Mouse (Mus musculus) common myeloid progenitor, adult 5-6 weeks (primary cell): ENCODE measurements around the gene Epm2a. TPM values are rescaled to one million over a fixed set of nuclear protein-coding genes. Genes with fewer than 3 reads are reported as not detected.
"Not testable (repeated sequence)": the region's sequence is repeated elsewhere in the genome, so short reads cannot be mapped to it uniquely, and the experiment has no call there.

Experiments
- ATAC-seq: replicated peaks from 2 replicates; pipeline ENCODE4 v1.8.0; 2016; ENCODE audit warnings: low read depth, mild to moderate bottlenecking, moderate TSS enrichment, inconsistent platforms; ENCODE audit not compliant: poor library complexity, severe bottlenecking
- total RNA-seq: library from RNA; stranded (forward); fragments of 200-1000, 187-1606 nt; gene quantifications from 2 replicates; pipeline ENCODE4 v1.2.3, GENCODE M21; 2017

Gene Epm2a
- total RNA-seq, result 6.2 TPM in 2 replicates

DNA sequence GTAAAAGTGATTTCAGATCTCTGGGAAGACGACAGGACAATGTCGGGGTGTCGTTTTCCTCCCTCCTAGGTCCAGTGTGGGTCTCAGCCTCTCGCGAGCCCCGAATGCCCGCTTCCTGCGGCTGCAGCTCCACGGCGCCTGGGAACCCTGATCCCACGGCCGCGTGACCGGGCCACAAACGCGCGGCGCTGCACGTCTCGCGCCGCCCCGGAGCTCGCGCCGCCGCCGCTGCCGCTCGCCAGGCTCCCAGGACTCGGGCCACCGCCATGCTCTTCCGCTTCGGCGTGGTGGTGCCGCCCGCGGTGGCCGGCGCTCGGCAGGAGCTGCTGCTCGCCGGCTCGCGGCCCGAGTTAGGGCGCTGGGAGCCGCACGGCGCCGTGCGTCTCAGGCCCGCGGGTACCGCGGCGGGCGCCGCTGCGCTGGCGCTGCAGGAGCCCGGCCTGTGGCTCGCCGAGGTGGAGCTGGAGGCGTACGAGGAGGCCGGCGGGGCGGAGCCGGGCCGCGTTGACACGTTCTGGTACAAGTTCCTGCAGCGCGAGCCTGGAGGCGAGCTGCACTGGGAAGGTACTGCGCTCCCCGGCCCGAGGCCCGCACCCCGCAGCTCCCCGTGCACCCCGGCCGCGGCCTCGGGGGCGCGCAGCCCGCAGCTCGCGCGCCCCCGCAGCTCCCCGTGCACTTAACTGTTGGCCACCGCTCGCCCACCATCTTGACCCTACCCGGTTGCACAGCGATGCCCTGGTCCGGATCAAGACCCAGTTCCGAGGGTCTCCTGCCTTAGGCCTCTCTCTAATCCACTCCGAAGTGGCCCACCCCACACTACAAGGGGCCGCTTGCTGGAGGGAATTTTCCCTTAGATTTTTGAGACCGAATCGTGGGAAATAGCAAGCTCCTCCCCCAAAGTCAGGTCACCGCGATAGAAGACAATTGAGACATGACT lies at the start of gene Epm2a:
Gene Epm2a, plus strand, starts transcription at position 200 of the 937 bp plus-strand sequence.
- peak; percentile 95 for ATAC-seq

DNA sequence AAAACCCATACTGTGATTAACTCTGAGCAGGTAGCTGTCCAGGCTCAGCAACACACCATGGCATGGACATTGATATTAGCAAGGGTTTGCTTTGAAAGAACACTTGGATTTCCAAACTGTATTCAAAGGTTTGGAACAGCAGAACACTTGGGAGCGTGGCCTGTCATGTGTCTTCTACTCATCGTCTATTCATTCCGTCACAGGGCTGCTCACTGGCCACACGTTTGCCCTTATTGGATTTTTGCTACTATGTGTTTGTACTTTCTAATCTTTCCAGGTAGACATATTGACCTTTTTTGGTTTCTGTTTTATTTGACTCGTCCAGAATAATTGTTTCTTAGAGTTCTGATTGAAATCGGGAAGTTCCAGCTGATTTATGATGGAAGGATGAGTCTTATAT lies 44.8 kb upstream of the Epm2a start:
- ATAC-seq, result no peak

DNA sequence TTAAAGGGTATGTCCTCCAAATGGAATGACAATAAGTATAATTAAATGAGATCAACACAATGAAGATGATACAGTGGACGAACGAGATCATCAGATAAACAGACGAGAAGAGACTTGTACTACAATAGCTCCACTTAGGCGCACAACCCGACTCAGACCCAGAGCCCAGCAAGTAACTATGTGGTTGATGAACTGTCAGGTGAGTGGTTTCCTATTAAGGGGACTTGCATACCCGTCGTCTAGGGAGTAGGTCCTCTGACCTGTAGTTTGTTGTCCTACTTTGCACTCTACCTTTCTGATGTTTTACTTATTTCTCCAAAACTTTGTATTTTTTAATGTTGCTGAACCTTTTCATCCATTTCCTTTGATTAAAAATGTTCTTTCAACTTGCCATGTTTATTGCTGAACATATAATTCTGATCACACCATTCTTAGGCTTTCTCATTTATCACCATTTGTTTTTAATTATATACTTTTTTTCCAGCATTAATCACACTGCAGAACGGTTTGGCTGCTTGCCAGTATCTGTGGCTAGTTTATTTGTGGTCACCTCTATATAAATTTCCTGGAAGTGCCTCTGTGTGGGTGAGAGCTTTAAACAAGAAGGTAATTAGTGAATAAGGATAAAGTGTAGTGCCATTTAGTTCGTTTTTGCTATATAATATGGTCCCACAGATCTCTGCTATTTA lies 37.7 kb upstream of the Epm2a start:
- ATAC-seq, result no peak

DNA sequence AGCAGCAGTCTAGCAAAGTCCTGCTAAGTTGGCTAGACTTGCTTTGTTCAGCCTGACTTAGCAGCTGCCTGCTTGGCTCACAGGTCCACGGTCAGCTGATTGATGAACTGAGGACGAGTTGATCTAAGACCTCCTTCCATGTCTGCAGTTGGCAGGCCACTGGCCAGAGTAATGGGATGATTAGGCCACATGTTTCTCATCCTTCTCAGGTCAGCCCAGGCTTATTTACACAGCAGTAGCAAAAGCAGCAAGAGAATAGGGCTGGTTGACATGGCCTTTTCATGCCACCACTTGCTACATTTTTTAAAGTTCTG lies 37.2 kb upstream of the Epm2a start:
- no peak for ATAC-seq

DNA sequence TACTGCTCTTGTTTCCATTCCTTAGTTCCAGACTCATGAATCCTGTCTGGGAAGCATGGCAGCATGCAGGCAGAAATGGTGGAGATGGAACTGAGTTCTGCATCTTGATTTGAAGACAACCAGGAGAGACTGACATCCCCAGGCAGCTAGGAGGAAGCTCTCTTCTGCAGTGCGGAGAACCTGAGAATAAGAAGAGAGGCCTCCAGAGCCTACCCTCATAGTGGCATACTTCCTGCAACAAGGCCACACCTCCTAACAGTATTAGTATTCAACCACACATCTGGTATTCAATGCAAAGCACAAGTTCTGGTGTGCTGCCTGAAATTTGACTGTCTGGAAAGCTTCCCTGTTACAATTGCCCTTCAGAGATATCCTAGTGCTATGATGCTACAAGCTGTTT lies 33.3 kb upstream of the Epm2a start:
- ATAC-seq, result no peak

DNA sequence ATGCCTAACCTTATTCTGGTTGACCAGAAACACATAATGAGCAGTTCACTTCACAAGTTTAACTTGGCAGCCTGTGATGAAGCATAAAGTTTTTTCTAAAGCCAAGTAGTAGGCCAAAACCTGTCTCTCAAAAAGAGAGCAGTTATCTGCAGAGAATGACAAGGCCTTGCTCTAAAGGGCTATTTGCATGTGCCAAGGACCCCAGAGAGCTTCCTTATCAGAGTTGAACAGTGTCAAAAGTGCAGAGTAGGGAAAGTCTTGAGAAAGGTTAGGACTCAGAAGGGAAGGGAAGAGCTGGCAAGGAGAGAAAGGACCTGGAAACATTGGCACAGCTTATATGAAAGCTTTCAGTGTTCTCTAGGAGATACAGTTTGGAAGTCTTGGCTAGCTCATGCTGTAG lies 32.7 kb upstream of the Epm2a start:
- ATAC-seq, result no peak

DNA sequence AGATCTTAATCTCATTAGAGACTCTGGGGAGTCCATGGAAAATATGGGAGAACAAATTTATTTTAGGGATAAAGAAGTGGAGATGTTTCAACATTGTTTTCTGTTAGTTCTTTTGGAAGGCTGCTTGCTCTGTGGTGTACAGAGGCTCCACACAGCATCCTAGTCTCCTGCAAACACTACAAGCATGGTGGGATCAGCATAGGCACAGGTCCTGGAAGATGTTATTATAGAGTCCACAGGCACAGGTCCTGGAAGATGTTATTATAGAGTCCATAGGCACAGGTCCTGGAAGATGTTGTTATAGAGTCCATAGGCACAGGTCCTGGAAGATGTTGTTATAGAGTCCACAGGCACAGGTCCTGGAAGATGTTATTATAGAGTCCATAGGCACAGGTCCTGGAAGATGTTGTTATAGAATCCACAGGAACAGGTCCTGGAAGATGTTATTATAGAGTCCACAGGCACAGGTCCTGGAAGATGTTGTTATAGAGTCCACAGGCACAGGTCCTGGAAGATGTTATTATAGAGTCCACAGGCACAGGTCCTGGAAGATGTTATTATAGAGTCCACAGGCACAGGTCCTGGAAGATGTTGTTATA lies 25.2 kb upstream of the Epm2a start:
- ATAC-seq, result not testable (repeated sequence)

DNA sequence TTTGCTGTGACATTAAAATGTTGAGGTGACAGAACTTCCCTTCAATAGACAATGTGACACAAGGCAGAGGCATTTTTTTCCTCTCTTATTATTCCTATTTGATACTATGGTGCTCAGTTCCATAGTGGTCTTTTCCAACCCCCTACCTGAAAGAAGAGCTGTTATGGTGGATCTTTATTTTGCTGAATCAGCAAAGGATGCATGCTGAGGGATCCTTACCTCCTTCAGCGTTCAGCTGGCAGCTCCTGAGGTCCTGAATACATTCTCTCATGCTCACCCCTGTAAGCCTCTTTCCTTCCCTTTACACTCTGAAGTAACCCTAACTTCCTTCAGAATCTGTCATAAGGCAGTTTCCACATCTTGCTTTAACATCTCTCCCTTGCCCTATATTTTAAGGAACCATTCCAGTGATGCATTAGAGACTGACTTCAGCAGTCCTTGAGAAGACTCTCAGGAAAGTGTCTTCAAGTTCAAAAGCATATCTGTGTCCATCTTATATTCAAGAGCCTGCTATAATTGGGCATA lies 23.7 kb upstream of the Epm2a start:
- ATAC-seq, result no peak

DNA sequence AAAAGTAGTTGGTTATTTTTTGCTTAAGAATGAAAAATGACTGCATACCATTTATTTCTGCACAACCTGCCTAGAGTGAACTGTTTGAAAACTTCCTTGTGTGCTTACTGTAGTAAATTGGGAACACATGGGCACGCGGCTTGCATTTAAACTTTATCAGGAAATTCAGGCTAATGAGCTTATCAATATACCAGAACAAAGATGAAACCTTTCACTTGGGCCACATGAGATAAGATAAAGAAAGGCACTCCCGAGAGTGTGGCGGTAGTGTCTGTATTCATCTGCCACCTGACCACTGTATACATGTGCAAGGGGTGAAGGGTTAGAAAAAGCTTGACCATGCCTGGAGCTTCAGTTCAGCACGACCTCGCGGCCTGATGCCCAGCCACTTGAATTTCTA lies 20.9 kb upstream of the Epm2a start:
- no peak for ATAC-seq

DNA sequence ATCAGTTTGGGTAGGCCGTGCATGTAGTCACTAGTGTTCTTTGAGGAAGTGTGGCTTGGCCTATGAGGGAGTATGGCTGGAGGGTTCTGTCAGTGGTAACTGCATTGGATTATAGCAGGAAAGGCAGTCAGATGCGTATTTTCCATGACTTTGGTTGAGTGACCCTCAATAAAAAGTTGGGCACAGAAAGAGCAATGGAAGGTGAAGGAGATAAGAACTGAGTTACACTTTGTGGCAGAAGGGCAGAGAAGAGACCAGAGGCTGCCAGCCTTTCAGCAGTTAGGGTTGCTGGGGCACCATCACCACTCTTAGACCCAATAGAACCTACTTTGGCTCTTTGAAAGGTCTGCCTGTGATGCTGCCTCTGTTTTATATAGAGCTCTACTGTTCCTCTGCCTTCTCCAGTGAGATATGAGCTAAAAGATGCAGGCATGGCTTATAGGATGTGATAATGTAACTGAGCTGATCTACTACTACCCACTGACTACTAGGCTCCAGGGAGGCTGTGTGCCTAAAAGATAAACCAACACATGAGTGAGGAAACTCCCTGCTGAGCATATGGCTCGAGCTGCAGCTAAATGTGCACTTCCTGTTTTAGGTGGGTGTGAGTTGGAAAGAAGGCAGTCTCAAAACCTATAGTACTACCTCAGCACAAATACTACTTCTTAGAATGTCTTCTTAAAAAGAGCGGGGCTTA lies 19.9 kb upstream of the Epm2a start:
- peak; percentile 97 for ATAC-seq

DNA sequence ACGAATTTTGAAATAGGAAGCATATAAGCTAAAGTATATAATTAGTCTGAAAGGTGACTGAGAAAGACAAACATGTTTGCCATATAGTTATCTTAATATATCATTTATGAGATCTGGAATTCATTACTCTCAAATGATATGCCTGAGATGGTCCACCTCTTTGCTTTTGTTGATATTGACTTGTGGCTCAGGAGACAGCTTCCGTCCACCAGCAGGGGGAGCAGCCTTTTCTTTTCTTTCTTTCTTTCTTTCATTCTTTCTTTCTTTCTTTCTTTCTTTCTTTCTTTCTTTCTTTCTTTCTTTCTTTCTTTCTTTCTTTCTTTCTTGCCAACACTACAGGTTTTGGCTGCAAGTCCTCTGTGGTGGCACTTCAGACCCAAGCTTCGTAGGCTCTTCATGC lies 16.7 kb upstream of the Epm2a start:
- no peak for ATAC-seq

DNA sequence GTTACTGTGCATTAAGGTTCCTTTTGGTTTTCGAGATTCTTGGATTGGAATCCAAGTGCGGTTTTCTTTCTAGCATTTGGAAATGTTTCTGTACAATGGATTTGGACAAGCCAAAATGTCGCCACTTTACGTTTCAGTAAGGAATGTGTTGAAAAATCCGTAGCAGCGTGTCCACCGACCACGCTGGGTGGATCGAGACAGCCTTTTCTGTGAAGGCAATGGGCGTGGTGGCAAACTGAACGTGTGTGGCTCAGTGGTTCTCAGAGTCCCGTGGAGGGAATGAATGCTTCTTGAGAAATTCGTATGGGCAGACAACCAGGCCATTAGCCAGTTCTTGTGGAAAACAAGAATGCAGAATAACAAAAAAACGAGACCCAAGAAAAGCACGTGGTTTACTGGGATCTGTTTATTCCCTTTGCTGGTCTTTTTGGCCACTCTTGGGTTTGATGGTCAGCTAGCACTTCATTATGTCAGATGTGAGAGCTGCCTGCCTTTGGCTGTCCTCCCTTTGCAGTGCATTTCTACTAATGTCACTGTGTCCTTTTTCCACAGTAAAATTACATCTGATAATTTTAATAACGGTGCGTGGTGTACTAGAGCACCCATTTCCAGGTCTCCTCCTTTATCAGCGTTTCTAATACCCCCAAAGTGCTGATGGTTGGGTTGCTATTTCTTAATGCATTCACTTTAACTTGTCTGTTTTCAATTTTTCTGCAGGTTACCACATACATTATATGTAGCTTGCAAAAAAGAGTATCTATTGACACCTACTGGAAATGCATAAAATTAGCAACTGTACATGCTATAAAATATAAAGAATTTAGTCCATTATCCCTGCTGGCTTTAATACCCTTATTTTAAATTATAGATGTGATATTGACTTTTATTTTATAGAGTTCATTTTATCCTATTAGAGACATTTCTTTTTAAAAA lies 1.6 kb downstream of the Epm2a start:
- ATAC-seq, result no peak

DNA sequence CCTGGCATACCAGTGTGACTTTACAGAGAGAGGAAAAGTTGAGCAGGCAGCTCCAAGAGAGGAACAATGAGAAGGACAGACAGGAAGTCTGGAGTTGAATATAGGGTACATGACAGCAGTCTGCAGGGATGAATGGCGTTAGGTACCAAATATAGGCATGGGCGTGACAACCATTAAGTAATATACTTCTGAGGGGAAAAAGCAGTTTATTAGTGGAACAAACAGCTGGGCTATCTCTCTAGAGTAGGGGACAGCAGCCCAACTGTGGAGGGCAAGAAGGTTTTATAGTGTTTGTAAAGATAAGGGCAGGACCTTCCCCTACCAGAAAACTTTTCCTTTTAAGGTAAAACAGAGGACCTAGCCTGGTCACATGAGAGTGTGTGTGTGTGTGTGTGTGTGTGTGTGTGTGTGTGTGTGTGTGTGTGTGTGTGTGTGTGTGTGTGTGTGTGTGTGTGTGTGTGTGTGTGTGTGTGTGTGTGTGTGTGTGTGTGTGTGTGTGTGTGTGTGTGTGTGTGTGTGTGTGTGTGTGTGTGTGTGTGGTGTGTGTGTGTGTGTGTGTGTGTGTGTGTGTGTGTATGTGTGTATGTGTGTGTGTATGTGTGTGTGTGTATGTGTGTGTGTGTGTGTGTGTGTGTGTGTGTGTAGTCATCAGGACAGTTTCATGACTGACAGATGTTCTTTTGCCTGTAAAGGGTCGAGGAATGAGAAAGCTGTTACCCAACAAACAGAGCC lies 7.2 kb downstream of the Epm2a start:
- ATAC-seq, result peak; percentile 82

DNA sequence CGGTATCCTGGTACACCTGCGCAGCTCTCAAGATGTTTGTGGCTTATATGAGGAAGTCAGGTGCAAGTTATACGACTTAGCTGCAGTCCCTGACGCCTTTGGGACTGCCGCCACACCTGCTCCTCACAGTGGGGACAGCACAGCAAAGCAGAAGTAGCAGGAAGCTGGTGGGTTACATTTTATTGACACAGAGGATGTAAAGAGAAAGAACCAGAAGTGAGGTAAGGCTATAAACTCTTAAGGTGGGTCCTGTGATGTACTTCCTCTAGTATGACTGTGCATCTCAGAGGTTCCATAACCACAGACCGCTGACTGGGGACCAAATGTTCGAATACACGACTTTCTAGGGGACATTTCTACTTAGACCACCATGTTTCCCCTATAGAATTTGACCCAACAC lies 11.4 kb downstream of the Epm2a start:
- 0 out of 2 replicates have a peak, but pooled peaks have one; percentile 42 for ATAC-seq

DNA sequence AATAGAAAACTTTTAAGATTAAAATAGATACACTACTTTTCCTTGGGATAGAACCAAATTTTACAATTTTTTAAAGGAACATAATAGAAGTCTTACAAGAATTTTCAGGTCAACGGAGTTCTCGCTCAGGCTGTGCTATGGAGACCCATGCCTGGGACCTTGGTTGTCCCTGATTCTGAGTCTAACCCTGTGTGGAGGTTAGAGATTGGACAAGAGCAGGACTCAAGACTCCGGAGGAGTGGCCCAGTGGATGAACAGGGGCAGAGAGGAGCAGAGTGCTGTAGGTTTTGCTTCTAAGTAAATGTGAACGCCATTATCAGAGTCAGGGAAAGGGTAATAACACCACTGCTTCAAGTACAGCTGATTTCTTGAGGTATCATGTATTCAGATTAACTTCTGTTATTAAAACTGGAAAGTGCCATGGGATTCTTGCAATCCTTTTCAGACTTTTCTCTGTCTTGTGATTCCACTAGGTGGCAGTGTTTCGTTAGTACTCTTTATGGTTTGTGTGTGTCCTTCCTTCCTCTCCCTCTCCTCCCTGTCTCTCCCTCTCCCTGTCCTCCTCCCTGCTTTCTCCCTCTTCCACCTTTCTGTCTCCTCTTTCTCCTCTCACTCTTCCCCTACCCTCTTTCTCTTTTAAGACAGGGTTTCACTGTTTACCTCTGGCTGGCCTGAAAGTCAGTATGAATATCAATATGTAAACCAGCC lies 18.9 kb downstream of the Epm2a start:
- peak; percentile 85 for ATAC-seq

DNA sequence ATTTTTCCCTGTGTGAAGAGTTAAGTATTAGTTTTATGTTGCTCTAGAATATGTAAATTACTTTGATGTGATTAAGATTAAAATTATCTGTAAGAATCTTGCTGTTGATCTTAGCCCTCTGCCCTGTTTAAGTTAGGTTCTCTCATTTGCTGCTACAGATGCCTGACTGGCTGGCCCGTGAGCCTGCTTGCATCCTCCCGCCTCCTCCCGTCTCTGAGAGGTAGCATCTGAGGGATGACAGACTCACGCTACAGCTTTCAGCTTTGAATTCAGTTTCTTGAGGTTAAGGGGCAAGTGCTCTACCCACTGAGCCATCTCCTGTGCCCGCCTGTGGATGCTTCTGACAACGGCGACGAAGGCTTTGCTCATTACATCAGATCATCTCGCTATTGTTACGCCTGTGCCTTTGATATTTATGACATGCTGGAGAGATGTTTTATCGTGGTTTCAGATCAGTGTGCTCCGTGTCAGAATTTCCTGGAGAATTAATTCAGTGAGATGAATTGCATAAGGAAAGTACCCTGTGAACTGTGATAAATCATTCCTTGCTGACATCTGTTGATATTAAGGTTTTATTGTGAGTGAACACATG lies 19.8 kb downstream of the Epm2a start:
- no peak for ATAC-seq

DNA sequence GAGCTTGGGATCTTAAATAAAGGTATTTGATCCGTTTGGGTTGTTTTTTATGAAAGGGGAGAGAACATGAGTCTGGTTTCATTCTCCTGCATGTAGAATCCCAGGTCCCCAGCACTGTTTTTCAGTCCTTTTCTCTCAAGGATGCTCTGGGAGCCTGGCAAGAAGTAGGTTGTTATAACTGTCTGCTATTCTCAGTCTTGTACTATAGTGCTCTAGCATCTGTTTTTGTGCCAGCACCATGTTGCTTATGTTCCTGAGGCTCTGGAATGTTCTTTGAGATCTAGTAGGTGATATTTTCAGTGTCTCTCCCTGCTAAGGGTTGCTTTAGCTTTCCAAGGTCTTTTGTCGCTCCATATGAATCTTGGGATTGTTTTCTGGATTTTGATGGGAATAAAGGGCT lies 38.1 kb downstream of the Epm2a start:
- no peak for ATAC-seq

DNA sequence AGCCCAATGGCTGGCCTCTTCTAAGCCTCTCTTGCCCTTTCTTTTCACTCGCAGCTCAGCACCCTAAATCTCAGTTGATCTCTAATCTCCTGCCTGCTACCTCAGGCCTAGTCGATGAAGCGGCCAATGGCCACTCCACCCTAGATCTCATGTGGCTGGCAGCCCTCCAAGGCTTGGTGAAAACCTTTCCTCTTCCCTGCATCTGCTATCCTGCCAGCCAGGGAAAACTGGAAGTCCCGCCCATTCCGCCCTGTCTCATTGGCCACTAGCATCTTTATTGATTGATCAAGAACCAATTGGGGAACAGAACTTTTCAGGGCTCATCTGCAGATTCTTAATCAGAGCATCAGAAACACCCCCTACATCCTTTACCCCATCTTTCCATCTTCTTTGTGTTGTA lies 67.7 kb downstream of the Epm2a start:
- ATAC-seq, result no peak
